Mouse (Mus musculus) thymus, postnatal 0 days (tissue): ENCODE results near the gene Inpp5d. TPM values are rescaled to one million over a fixed set of nuclear protein-coding genes. Genes with fewer than 3 reads are reported as not detected.

Experiments
- DNase-seq: peaks from one replicate; pipeline ENCODE4 v3.0.0-alpha.2; 2015; ENCODE audit warnings: low spot score
- polyA plus RNA-seq: library from polyadenylated mRNA; unstranded; fragments of >200 nt; fragmentation: Nextera tagmentation; extraction: Ambion mirVana; gene quantifications from 2 replicates; pipeline ENCODE4 v1.2.1, GENCODE M21; 2015

The Inpp5d gene
- polyA plus RNA-seq, 1 experiment from 2014 or later, result 43.6 TPM

DNA sequence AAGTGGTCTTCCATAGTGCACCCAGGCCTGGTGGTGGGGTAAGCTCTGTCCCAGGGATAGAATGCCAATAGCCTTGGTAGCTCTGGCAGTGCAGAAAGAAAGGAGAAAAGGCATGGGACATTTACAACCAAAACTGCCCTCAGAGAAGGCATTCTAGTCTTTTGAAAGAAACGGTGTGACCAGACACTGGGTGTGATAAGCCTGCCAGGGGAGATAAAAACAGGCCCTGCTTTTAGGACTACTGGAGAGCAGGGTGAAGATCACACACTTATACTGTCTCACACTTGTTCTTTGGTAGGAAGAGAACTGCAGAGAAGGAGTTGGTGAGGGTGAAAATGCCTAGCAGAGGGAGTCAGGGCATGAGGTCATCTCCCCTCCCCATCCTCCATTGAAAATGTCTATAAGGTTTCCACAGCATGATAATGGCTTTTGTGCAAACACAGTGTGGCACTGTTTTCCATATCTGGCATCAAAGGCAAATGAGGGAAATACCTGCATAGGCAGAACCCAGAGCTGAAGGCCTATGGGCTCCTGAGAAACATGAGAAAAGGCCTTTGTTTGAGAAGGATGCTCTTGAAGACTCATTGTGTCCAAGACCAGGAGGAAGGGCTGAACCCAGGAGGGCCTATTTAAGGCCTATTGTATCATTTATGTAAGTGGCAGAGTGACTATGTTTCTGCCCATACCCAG is 4.0 kb downstream of the Inpp5d start:
- DNase-seq, result no peak

DNA sequence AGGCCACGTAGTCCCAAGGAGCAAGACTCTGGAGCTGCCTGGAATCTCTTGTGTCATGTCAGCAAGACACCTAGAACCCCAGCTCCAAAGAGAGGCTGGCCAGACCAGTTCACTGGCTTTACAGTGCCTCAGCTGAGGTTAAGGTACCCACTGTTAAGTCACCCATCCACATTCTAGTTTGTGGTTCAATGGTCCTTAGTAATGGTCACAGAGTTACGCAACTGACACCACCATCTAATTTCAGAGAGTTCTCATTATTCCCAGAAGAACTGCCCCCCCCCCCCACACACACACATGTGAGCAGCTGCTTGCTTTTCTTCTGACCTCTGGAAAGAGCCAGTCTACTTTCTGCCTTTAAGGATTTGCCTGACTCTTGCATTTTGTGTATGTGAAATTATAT is 4.7 kb downstream of the Inpp5d start:
- DNase-seq, result no peak

GRCm38 (mm10) chr1:87625254-87626025 is 5.3 kb downstream of the Inpp5d start:
- DNase-seq, result no peak

GRCm38 (mm10) chr1:87626344-87626743 is 6.2 kb downstream of the Inpp5d start:
- peak; percentile 91 for DNase-seq

GRCm38 (mm10) chr1:87628085-87628484 is 8.0 kb downstream of the Inpp5d start:
- no peak for DNase-seq

GRCm38 (mm10) chr1:87631584-87631983 is 11.5 kb downstream of the Inpp5d start:
- no peak for DNase-seq

DNA sequence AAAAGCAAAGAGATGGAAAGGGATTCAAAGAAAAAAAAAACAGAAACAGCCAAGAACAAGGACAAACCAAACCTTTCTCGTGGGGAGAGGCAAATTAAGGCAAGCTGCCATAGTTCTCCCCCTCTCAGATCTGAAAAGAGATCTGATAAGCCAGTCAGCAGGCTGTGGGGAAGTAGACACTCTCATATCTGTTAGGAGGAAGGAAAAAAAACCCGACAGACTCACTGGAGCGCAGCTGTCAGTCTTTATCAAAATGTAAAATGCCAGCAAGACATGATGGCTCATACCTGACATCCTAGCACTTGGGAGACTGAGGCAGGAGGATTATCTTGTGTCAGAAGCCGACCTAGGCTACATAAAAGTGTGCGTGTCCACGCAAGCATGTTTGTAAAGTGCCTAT is 12.1 kb downstream of the Inpp5d start:
- DNase-seq, result no peak

GRCm38 (mm10) chr1:87636716-87637117 is 16.6 kb downstream of the Inpp5d start:
- DNase-seq, result no peak

DNA sequence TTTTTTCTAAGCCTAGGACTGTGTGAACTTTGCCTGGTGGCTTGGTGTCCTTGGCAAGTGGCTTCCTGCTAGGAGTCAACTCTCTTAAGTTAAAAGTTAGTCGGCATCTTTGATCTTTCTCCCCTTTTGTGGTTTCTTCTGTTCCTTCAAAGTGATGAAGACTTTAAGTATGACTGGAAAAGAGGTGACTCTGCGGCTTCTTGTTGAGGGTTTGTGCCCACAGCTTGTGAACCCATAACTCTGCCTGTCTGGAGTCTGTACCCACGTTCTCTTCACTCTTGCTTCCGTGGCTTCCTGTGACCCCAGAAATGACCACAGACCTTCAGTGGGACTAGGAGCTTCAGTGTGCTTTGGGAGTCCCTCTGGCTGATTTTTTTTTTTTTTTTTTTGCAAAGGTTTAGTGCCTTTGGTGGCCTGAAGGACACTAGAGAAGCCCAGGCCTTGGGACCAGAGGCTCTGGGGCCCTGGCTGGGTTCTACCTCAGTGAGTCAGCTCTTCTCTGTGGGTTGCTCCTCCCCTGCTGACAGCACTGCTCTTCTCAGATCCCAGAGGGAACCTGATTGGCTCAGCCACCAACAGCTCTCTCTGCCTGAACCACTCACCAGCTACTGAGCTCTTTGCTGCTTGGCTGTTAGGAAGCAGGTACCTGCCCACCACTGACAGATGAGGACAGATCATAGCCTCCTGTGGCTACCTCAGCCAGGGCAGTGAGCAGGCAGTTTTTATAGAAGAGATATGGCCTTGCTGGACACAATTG is 17.2 kb downstream of the Inpp5d start:
- peak; percentile 90 for DNase-seq

DNA sequence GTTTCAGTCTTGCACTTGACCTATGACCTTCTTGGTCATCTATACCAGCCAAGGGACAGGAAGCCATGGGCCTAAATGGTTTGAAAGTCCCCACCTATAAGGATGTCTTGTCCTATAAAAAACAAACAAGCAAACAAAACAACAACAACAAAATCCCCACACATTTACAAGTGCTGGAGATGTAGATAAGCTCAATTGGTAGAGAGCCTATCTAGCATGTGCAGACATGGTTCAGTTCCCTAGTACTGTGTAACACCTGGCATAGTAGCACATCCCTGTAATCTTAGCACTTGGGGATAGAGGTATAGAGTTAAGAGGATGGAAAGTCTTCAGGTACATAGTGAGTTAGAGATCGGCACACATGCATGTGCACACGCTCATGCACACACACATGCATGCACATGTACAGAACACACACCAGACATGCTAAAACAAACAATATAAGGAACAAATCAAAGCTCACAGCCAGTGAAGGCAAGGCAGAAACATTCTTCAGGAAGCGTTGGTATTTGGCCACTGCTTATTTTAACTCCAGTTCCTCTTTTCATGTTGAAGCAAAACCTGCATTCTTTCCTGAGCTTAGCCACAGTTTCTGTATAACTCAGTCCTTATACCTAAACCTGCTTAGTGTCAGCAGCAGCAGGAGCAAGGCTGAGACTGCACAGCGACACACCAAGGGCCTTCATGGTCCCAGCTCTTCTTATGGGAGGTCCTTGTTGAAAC is 17.9 kb downstream of the Inpp5d start:
- DNase-seq, result no peak

GRCm38 (mm10) chr1:87639724-87640123 is 19.6 kb downstream of the Inpp5d start:
- DNase-seq, result no peak

- DNase-seq, result no peak
Measured at GRCm38 (mm10) chr1:87640165-87640661, 20.1 kb downstream of the Inpp5d start.

DNA sequence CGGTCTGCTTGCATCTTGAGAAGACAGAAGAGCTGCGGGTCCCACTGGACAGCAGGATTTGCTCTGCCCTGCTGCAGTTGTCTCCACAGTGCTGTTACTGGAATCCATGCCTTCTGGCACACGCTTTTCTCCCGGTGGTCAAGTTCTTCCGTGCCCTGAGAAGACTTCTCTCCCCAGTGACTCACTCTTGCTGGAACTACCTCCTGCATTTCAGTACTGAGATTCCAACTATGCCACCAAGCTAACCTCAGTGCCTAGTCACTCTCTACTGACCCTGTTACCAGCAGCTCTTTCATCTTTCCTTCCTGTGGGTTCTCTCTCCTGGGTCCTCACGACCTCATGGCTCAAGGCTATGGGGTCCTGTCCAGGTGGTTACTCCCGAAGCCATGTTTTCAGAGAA is 22.9 kb downstream of the Inpp5d start:
- no peak for DNase-seq

DNA sequence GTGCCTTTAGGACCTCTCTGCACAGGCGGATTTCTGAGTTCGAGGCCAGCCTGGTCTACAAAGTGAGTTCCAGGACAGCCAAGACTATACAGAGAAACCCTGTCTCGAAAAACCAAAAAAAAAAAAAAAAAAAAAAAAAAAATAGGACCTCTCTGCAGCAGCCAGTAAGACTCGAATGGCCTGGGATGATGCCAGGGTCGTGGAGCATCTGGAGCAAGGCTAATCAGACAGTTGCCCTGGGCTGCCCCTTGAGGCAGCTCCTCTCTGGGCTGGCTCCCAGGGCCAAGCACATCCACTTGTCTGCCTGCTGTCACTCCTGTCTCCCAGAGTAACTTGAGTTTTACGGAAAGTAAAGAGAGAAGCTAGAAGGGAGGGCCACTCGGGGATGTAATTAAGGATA is 24.9 kb downstream of the Inpp5d start:
- DNase-seq, result no peak

DNA sequence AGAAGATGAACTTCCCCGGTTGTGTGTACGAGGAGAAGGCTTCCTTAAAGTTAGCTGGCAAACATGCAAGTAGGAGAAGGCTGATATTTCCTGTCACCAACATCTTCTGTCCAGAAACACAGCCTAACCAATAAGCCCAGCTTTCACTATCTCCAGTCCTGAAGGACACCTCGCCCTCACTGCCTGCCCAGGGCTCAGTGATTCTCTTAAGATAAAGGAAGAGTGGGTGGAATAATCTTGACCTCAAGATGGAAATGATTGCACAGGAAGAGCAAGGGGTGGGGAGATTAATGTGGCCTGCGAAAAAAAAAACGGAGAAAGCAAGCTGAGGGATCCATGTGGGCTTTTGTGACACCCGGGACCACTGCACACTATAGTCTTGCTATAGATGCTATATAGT is 25.6 kb downstream of the Inpp5d start:
- DNase-seq, result no peak

- DNase-seq, result no peak
Measured at GRCm38 (mm10) chr1:87647820-87648219, 27.7 kb downstream of the Inpp5d start.

DNA sequence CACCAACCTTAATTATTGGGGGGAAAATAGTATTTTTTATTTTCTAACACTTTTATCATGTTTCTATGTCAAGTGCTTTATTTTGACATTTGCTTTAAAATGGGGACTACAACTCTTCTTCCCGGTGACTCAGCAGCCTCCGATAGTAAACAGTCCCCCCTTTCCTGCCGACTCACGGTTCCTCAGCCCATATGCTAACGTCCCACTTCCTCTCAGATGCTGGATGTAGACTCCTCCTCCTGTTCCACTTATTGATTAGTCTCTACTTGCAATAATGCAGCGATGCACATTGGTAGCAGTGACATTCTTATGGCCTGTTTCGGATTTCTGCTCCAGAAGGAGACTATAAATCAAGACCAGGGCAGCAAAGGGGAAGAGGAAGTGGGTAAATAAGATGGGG is 28.5 kb downstream of the Inpp5d start:
- no peak for DNase-seq

- DNase-seq, result no peak
Measured at GRCm38 (mm10) chr1:87649219-87649805, 29.2 kb downstream of the Inpp5d start.

DNA sequence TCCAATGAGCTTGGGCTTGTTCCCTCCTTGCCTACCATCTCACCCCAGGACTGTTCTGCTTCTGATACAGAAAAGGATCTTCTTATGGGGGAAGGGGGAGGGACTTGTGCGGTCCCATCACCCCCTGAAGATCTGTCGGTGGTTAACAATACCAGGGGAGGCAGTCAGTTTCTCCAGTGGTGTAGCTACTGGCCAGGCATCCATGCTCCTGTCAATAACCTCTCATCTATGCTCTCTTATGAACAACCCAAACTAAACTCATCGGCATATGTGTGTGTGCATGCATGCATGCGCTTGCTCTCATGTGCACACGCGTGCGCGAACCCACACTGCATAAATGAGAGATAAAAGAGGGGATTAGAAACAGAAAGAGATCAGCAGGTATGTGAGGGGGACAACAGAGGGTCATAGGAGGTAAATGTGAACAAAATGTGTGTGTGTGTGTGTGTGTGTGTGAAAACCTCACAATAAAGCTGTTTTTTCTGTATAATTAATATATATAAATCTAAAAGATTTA is 29.9 kb downstream of the Inpp5d start:
- DNase-seq, result no peak

DNA sequence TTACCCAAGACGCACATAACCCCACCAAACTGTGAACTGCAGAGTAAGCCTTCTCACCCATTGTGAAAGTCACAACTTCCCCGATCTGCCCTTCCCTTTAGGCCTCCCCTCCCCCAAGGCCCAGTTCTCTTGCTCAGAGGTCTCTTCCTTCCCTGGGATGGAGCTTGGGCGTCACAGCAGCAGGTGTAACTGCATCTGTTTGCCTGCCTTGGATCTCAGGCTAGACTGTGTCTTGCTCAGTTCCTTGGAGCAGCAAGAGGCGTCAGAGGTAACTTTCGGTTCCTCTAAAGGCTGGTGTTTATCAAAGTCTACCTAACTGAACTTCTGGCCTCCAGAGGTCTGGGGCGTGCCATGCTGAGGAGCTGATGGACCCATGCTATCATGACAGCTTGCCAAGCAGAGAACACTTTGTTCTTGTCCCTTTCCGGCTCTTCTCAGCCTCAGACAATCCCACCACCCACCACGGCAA is 30.5 kb downstream of the Inpp5d start:
- peak; percentile 61 for DNase-seq

GRCm38 (mm10) chr1:87651436-87651835 is 31.3 kb downstream of the Inpp5d start:
- DNase-seq, result no peak
